Mouse (Mus musculus) CH12.LX (cell line): ENCODE results near the gene Gpx1. TPM values are rescaled to one million over a fixed set of nuclear protein-coding genes. Genes with fewer than 3 reads are reported as not detected.

Source experiments
- polyA plus RNA-seq: library from polyadenylated mRNA; unstranded; fragments of >175 nt; gene quantifications from 2 replicates; pipeline ENCODE4 v1.2.1, GENCODE M21; 2012; ENCODE audit warnings: low read depth; ENCODE audit not compliant: insufficient read length
- total RNA-seq, 2 experiments: library from RNA; depleted of rRNA; stranded (reverse); fragments of 300-350 nt in 1 of 2; fragments of >200 nt in 1 of 2; gene quantifications; 2 replicates each; pipeline ENCODE4 v1.2.3; 2012 to 2014

The Gpx1 gene
- total and polyA plus RNA-seq, 3 experiments, result 506 to 883 (median 813) TPM

Other genes starting within 250 kb of the Gpx1 start
Only the 20 nearest of the 21 such genes appear.
- gene Bsn, start 148.5 kb upstream of the Gpx1 start, total RNA-seq (2012; rRNA removed), result 3.6 and 5.6 TPM in 2 replicates
- 4.0 and 4.4 TPM in 2 replicates for gene Bsn, start 148.5 kb upstream of the Gpx1 start, total RNA-seq (2014; rRNA removed)
- 6.6 and 7.8 TPM in 2 replicates for gene Bsn, start 148.5 kb upstream of the Gpx1 start, polyA plus RNA-seq
- gene Dag1, start 74.9 kb upstream of the Gpx1 start, total RNA-seq (2012; rRNA removed), result 3.7 and 3.9 TPM in 2 replicates
- gene Dag1, start 74.9 kb upstream of the Gpx1 start, total RNA-seq (2014; rRNA removed), result 1.4 and 1.7 TPM in 2 replicates
- 4.3 and 5.7 TPM in 2 replicates for gene Dag1, start 74.9 kb upstream of the Gpx1 start, polyA plus RNA-seq
- 9.3 and 12.9 TPM in 2 replicates for gene Nicn1, start 48.5 kb upstream of the Gpx1 start, total RNA-seq (2012; rRNA removed)
- 7.4 and 8.5 TPM in 2 replicates for gene Nicn1, start 48.5 kb upstream of the Gpx1 start, total RNA-seq (2014; rRNA removed)
- 9.5 and 9.7 TPM in 2 replicates for gene Nicn1, start 48.5 kb upstream of the Gpx1 start, polyA plus RNA-seq
- gene Amt, start 42.0 kb upstream of the Gpx1 start, total RNA-seq (2012; rRNA removed), result 2.2 and 2.7 TPM in 2 replicates
- gene Amt, start 42.0 kb upstream of the Gpx1 start, total RNA-seq (2014; rRNA removed), result 1.1 and 1.3 TPM in 2 replicates
- gene Amt, start 42.0 kb upstream of the Gpx1 start, polyA plus RNA-seq, result 1.5 and 2.1 TPM in 2 replicates
- 84.0 and 96.9 TPM in 2 replicates for gene Rhoa, start 32.8 kb upstream of the Gpx1 start, total RNA-seq (2012; rRNA removed)
- 231 and 243 TPM in 2 replicates for gene Rhoa, start 32.8 kb upstream of the Gpx1 start, total RNA-seq (2014; rRNA removed)
- gene Rhoa, start 32.8 kb upstream of the Gpx1 start, polyA plus RNA-seq, result 308 TPM in 2 replicates
- 5.0 and 8.7 TPM in 2 replicates for gene Tcta, start 32.7 kb upstream of the Gpx1 start, total RNA-seq (2012; rRNA removed)
- gene Tcta, start 32.7 kb upstream of the Gpx1 start, total RNA-seq (2014; rRNA removed), result 7.3 and 7.4 TPM in 2 replicates
- 3.0 and 5.0 TPM in 2 replicates for gene Tcta, start 32.7 kb upstream of the Gpx1 start, polyA plus RNA-seq
- gene Usp4, start 8.9 kb downstream of the Gpx1 start, total RNA-seq (2012; rRNA removed), result 72.8 and 74.6 TPM in 2 replicates
- gene Usp4, start 8.9 kb downstream of the Gpx1 start, total RNA-seq (2014; rRNA removed), result 50.6 and 52.1 TPM in 2 replicates
- 86.3 and 93.5 TPM in 2 replicates for gene Usp4, start 8.9 kb downstream of the Gpx1 start, polyA plus RNA-seq
- 0.21 TPM in 2 replicates for gene 1700102P08Rik, start 53.9 kb downstream of the Gpx1 start, total RNA-seq (2012; rRNA removed)
- 0.59 TPM in 1 of 2 replicates, not detected in the other for gene 1700102P08Rik, start 53.9 kb downstream of the Gpx1 start, total RNA-seq (2014; rRNA removed)
- 0.26 TPM in 1 of 2 replicates, not detected in the other for gene 1700102P08Rik, start 53.9 kb downstream of the Gpx1 start, polyA plus RNA-seq
- gene Ccdc36, start 89.6 kb downstream of the Gpx1 start, total RNA-seq (2012; rRNA removed), result 0.04 TPM in 2 replicates
- gene Ccdc36, start 89.6 kb downstream of the Gpx1 start, total RNA-seq (2014; rRNA removed), result 0.13 and 0.20 TPM in 2 replicates
- gene Ccdc36, start 89.6 kb downstream of the Gpx1 start, polyA plus RNA-seq, result 0.13 TPM in 1 of 2 replicates, not detected in the other
- gene BC048562, start 97.6 kb downstream of the Gpx1 start, total RNA-seq (2012; rRNA removed), result not detected in 2 replicates
- not detected in 2 replicates for gene BC048562, start 97.6 kb downstream of the Gpx1 start, total RNA-seq (2014; rRNA removed)
- not detected in 2 replicates for gene BC048562, start 97.6 kb downstream of the Gpx1 start, polyA plus RNA-seq
- 16.1 and 19.3 TPM in 2 replicates for gene Ccdc71, start 121.6 kb downstream of the Gpx1 start, total RNA-seq (2012; rRNA removed)
- gene Ccdc71, start 121.6 kb downstream of the Gpx1 start, total RNA-seq (2014; rRNA removed), result 13.0 and 14.5 TPM in 2 replicates
- gene Ccdc71, start 121.6 kb downstream of the Gpx1 start, polyA plus RNA-seq, result 29.0 and 33.0 TPM in 2 replicates
- 3.1 and 3.5 TPM in 2 replicates for gene Klhdc8b, start 122.7 kb downstream of the Gpx1 start, total RNA-seq (2012; rRNA removed)
- 1.9 and 2.6 TPM in 2 replicates for gene Klhdc8b, start 122.7 kb downstream of the Gpx1 start, total RNA-seq (2014; rRNA removed)
- 3.4 and 5.2 TPM in 2 replicates for gene Klhdc8b, start 122.7 kb downstream of the Gpx1 start, polyA plus RNA-seq
- gene Lamb2, start 140.8 kb downstream of the Gpx1 start, total RNA-seq (2012; rRNA removed), result 0.08 and 0.89 TPM in 2 replicates
- 0.04 TPM in 1 of 2 replicates, not detected in the other for gene Lamb2, start 140.8 kb downstream of the Gpx1 start, total RNA-seq (2014; rRNA removed)
- 0.11 and 0.17 TPM in 2 replicates for gene Lamb2, start 140.8 kb downstream of the Gpx1 start, polyA plus RNA-seq
- gene Usp19, start 151.7 kb downstream of the Gpx1 start, total RNA-seq (2012; rRNA removed), result 68.7 and 69.9 TPM in 2 replicates
- 36.5 TPM in 2 replicates for gene Usp19, start 151.7 kb downstream of the Gpx1 start, total RNA-seq (2014; rRNA removed)
- gene Usp19, start 151.7 kb downstream of the Gpx1 start, polyA plus RNA-seq, result 84.2 and 106 TPM in 2 replicates
- gene Qars, start 168.8 kb downstream of the Gpx1 start, total RNA-seq (2012; rRNA removed), result 271 and 322 TPM in 2 replicates
- gene Qars, start 168.8 kb downstream of the Gpx1 start, total RNA-seq (2014; rRNA removed), result 188 and 229 TPM in 2 replicates
- gene Qars, start 168.8 kb downstream of the Gpx1 start, polyA plus RNA-seq, result 270 and 293 TPM in 2 replicates
- gene Qrich1, start 177.9 kb downstream of the Gpx1 start, total RNA-seq (2012; rRNA removed), result 104 and 115 TPM in 2 replicates
- 117 and 118 TPM in 2 replicates for gene Qrich1, start 177.9 kb downstream of the Gpx1 start, total RNA-seq (2014; rRNA removed)
- 61.5 and 72.1 TPM in 2 replicates for gene Qrich1, start 177.9 kb downstream of the Gpx1 start, polyA plus RNA-seq
- 405 and 494 TPM in 2 replicates for gene Impdh2, start 221.4 kb downstream of the Gpx1 start, total RNA-seq (2012; rRNA removed)
- gene Impdh2, start 221.4 kb downstream of the Gpx1 start, total RNA-seq (2014; rRNA removed), result 464 and 485 TPM in 2 replicates
- gene Impdh2, start 221.4 kb downstream of the Gpx1 start, polyA plus RNA-seq, result 472 and 483 TPM in 2 replicates
- 24.6 and 25.7 TPM in 2 replicates for gene Ndufaf3, start 228.5 kb downstream of the Gpx1 start, total RNA-seq (2012; rRNA removed)
- 15.3 and 15.7 TPM in 2 replicates for gene Ndufaf3, start 228.5 kb downstream of the Gpx1 start, total RNA-seq (2014; rRNA removed)
- 27.2 and 30.7 TPM in 2 replicates for gene Ndufaf3, start 228.5 kb downstream of the Gpx1 start, polyA plus RNA-seq
- gene Dalrd3, start 231.0 kb downstream of the Gpx1 start, total RNA-seq (2012; rRNA removed), result 110 and 119 TPM in 2 replicates
- 52.6 and 57.4 TPM in 2 replicates for gene Dalrd3, start 231.0 kb downstream of the Gpx1 start, total RNA-seq (2014; rRNA removed)
- 100 and 114 TPM in 2 replicates for gene Dalrd3, start 231.0 kb downstream of the Gpx1 start, polyA plus RNA-seq
- 14.3 and 17.8 TPM in 2 replicates for gene Wdr6, start 239.8 kb downstream of the Gpx1 start, total RNA-seq (2012; rRNA removed)
- 9.1 and 9.8 TPM in 2 replicates for gene Wdr6, start 239.8 kb downstream of the Gpx1 start, total RNA-seq (2014; rRNA removed)
- gene Wdr6, start 239.8 kb downstream of the Gpx1 start, polyA plus RNA-seq, result 14.9 and 16.3 TPM in 2 replicates